Mouse (Mus musculus) megakaryocyte progenitor cell, adult 5-6 weeks (primary cell): Measurements from ENCODE around the gene Spag7. TPM values are rescaled to one million over a fixed set of nuclear protein-coding genes. Genes with fewer than 3 reads are reported as not detected.

Experiments used
- ATAC-seq: replicated peaks from 2 replicates; pipeline ENCODE4 v1.8.0; 2016; ENCODE audit warnings: mild to moderate bottlenecking, moderate TSS enrichment, inconsistent platforms; ENCODE audit not compliant: poor library complexity
- total RNA-seq, 2 experiments: library from RNA; stranded (forward) in 1 of 2; stranded (reverse) in 1 of 2; fragments of 157-497, 149-512 nt in 1 of 2; fragments of 200-1000 nt in 1 of 2; gene quantifications; 2 replicates each; pipeline versions ENCODE4 v1.2.3 to v1.2.4; 2015 to 2017

The Spag7 gene
- total RNA-seq, 2 experiments from 2014 or later: 71.8 to 109 TPM

DNA sequence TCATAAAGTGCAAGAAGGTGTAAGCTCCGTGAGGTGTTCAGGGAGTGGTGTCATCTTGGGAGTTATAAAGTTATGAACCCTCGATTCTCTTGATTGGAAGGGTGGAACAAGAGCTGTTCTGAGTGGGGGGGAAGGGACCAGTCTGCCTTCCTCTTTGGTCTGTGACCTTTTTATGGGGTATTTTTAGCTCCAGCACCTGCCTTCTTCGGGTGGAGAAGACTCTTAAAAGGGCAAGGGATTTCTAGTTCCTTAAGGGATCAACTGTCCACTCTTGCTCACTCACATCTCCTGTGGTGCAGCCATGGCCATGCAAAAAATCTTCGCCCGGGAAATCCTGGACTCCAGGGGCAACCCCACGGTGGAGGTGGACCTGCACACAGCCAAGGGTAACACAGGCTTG, 11.6 kb downstream of the Spag7 start:
- no peak for ATAC-seq

GRCm38 (mm10) chr11:70656964-70657363, 12.3 kb downstream of the Spag7 start, which contains the start of gene Eno3:
TSS of gene Eno3 (plus strand) at chr11:70657202.
- ATAC-seq: no peak

GRCm38 (mm10) chr11:70656456-70656927, 12.7 kb downstream of the Spag7 start:
- ATAC-seq: no peak

- 0 out of 2 replicates have a peak, but pooled peaks have one; percentile 6 for ATAC-seq
Observed at GRCm38 (mm10) chr11:70655571-70656455, 13.4 kb downstream of the Spag7 start.

DNA sequence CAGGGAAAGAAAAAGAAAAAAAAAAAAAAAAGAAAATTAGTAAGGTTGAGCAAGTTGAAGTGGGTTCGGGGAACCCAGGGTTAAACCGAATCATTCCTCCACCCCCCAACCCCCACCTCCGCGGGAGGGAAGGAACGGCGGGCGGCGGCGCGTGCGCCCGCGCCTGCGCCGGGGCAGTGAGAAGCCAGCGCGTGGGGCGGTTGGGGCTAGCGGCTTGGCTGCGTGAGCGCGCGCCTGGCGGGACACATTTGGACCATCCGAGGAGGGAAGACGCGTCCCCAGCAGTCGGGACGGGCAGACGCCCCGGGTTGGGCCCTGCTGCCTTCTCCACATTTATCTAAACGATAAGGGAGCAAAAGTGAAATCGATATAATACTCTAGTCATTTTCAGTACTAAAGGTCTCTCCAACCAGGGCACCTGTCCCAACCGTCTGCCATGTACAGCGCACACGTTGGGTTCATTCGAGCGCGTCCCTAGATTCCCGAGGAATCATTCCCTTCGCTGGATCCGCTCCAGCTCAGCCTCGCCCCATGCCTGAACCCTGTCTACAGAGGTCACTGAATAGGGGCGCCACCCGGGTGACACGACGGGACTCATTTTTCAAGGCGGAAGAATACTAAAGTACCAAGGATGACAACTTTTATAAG, 14.2 kb downstream of the Spag7 start:
- peak; percentile 38 for ATAC-seq

DNA sequence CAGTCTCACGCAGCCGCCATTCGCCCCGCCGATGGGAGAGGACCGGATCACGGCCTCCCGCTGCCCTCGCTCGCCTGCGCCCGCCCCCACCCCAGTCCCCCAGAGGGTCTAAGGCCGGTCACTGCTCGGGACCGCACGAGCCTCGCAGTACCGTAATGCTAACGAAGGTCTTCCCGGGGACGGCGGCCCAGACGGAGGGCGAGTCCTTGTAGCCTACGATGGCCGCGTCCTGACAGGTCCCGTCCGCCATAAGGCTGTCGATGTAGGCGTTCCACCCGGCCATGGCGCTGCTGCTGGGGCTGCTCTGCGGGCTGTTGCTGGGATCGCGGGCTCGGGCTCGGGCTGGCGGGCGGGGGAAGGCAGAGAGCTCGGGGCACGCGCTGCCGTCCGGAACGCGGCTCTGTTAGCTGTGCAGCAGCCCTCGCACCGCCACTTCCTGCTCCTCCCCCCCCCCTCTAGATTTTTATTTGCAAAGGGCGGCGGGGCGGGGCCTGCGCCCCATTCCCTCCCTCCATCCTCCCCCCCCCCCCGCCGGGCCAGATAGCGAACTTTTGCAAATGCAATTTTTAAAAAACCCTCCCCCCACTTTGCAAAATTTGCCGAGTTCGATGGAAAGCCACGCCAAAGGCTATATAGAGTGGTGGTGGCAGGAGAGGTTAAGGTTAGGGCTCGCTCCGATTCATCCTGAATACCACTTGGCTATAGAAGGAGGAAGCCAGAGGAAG, 14.9 kb downstream of the Spag7 start, which contains the start of gene Pfn1:
Pfn1 (minus strand) TSS at position 447 of the 725 bp plus-strand sequence.
- peak; percentile 49 for ATAC-seq

DNA sequence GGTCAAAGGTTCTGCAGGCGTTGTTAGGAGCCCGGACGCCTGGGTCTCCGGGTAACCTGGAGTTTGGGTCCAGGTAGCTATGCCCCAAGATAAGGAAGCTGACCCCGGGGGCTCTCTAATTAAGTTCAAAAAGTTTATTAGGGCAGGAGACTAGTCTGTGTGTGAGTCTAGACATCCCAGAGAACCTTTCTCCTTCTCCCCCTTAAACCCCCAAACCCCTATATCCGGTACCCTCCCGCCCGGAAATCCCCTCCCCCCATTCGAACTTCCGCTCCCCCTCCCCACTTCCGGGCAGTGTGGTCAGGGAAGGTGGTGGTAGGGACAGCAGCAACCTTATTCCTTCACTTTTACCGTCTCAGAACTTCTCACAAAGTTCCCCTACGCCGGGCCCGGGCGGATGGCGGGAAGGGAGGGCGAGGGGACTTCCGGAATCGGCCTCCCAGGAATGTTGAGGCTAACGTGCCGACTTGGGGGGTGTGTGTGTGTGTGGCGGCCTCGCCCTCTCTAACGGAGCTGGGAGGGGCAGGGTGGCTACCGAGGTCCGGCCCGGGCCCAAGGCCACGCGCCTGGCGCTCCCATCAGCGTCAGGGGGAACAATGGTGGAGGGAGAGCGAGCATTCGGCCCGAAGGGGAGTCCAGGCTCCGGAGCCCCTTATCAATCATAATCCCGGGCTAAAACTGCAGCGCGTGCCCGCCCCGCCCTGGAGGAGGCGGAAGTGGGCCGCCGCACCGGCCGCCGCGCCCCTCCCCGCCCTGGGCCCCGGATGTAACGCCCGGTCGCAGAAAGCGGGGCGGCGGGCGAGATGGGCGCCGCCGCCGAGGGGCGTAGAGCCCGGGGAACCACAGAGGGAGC, 15.6 kb downstream of the Spag7 start:
- peak; percentile 11 for ATAC-seq

DNA sequence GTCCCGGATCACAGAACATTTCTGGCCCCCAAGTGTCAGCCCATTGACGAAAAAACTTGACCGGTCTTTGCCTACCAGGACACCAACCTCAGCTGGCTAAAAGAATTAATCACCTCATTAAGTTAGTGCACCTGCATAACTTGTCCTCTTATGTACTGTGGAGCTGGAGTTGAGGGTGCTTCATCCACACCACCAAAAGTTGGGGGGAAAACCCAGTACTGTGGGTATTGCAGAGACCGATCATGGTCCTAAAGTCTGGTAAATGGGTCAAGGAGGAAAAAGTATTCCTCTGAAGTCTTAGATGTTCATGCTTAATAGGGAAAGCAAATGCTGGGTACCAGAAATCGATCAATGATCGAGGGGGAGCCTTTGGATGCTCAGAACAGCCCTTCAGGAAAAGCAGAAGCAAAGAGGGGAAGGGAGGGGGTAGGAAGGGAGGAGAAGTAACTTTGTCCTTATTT, 16.3 kb downstream of the Spag7 start:
- ATAC-seq: no peak

GRCm38 (mm10) chr11:70652029-70652883, 17.0 kb downstream of the Spag7 start:
- no peak for ATAC-seq

GRCm38 (mm10) chr11:70651391-70651790, 17.8 kb downstream of the Spag7 start:
- ATAC-seq: no peak

DNA sequence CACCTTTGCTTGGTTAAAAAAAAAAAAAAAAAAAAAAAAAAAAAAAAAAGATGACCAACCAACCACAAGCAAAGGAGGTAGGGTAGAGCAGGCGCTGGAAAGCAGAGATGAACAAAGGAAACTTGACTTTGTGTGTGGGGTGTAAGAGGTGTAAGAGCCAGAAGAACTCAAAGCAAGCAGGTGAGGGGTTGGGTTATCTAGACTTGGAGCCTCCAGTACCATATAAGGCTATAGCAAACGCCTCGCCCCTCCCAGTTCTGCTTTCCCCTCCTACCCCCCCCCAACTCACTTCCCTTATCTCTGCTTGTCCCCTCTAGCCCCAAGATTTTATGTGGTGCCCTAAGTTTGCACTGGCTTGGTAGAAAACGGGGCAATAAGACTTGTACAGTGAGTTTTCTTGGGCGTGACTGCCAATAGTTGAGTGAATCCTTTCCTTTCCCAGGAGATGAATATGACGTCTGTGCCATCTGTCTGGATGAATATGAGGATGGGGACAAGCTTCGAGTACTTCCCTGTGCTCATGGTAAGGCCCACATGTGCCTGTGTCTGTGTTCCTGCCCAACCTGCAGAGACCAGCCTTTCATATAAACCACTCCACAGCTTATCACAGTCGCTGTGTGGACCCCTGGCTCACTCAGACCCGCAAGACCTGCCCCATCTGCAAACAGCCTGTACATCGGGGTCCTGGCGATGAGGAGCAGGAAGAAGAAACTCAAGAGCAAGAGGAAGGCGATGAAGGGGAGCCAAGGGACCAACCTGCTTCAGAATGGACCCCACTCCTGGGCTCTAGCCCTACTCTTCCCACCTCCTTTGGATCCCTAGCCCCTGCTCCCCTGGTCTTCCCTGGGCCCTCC, 18.7 kb downstream of the Spag7 start:
- peak; percentile 5; the same call in 1 of the 2 replicates for ATAC-seq

DNA sequence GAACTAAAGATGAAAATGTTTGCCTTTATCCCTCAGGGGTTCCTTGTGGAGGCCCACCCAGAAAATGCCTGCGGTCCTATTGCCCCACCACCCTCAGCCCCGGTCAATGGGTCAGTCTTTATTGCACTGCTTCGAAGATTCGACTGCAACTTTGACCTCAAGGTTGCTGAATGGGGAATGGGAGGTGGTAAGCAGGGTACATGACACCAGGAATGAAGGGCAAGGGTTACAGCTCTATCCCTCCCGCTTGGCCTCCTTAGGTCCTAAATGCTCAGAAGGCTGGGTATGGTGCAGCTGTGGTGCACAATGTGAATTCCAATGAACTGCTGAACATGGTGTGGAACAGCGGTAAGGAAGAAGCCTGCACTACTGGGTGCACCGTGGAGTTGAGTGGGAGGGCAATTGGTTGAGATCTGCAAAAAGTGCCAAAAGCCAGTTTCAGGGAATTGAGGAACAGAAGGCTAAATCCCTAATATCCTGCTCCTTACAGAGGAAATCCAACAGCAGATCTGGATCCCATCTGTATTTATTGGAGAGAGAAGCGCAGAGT, 20.0 kb downstream of the Spag7 start:
- ATAC-seq: no peak

DNA sequence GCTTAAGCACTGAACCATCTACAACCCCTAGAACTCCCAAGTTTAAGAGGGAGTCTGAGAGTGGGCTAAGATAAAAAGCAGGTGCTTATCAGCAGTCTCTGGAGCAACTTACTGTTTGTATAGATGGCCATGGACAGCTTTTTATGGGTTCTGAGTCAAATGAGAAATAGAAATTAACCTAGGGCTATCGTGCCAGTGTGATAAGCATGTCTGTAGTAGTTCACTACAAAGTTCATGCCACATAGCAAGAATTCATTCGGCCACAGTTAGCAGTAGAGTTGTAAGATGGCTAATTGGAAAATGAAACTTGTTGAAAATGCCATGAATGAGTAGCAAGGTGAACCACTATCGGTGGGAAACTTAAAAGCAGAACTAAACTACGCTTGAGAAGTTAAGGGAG, 20.7 kb downstream of the Spag7 start:
- ATAC-seq: 0 out of 2 replicates have a peak, but pooled peaks have one; percentile 3

DNA sequence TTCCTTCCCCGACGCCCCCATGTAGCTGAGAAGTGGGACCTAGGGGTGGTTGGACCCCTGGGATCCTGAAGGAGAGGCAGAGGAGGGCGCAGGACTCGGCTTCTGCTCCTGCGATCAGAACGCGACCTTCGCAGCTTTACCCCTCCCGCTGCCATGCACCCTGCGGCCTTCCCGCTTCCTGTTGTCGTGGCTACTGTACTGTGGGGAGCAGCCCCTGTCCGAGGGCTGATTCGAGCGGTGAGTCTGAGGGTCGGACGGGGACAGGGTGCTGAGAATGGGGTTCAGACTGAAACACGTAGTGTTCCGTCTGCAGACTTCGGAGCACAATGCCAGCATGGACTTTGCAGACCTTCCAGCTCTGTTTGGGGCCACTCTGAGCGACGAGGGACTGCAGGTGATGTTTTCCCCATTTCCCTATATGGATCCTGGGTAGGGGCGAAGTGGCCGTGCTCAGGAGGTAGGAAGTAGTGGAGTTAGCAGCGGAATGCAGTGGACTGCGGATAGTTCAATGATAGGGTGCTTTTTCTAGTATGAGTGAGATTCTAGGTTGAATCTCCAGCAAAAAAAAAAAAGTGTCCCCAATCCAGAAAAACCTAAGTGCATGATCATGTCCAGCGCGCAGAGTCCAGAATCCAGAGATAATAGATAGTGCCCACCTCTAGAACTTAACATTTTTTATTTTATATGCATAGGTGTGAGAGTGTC, 21.3 kb downstream of the Spag7 start:
- peak; percentile 9; the same call in 1 of the 2 replicates for ATAC-seq

GRCm38 (mm10) chr11:70646691-70647650, 22.2 kb downstream of the Spag7 start, which contains the start of the genes Rnf167 and Slc25a11:
TSS of gene Rnf167 (plus strand) at chr11:70647235.
TSS of gene Slc25a11 (minus strand) at chr11:70647479.
- ATAC-seq: peak; percentile 74

GRCm38 (mm10) chr11:70646259-70646555, 23.0 kb downstream of the Spag7 start:
- ATAC-seq: no peak
